In the genomic region with DNA sequence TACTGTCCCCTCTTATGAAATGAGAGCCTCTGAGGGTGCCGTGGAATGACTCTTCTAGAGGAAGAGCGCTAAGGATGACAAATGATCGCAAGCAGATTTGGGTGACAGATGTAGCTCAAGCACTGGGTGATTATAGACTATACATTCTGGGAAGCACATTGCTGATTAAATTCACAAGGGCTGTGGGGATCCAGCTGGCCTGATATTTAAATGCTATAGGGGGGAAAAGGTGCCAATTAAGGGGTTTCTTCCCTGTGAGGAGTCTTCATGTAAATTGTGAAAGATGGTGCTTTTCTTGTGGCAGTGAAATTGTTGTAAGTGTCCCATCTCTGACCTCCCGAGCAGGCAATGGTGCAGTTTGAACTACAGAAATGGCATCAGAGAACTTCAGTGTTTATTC, we compare ENCODE assay signal across 21 mouse cellular contexts.
"Had no signal": no experiment of that assay in that cellular context is flagged by ENCODE, and none has a peak within 500 bp of the region (broad histone marks: within the 10 kb centered on the region; RNA-seq: fewer than 3 reads in every experiment).

No protein-coding gene starts in this region.

- H3K9ac ChIP-seq: limb, embryonic 12.5 days; limb, embryonic 15.5 days; liver, embryonic 14.5 days; liver, postnatal 0 days; lung, embryonic 14.5 days; midbrain, embryonic 12.5 days; midbrain, embryonic 15.5 days; neural tube, embryonic 12.5 days had no signal

- ATAC-seq: liver, postnatal 0 days; lung, postnatal 0 days; midbrain, embryonic 15.5 days had no signal

- H3K4me3 ChIP-seq: limb, embryonic 12.5 days; limb, embryonic 15.5 days; midbrain, embryonic 12.5 days; midbrain, embryonic 15.5 days; neural tube, embryonic 12.5 days had no signal

- DNase-seq: kidney, postnatal 10 days; kidney, postnatal 36 days; left cerebral cortex, postnatal 4 days; liver, postnatal 0 days; lung, embryonic 14.5 days; right cerebral cortex, adult 18-20 months; right cerebral cortex, postnatal 14 days; right cerebral cortex, postnatal 4 days; thymus, adult 2 months; thymus, postnatal 14 days; thymus, postnatal 4 days had no signal

- H3K27ac ChIP-seq: limb, embryonic 12.5 days; limb, embryonic 15.5 days; liver, embryonic 14.5 days; macrophage; midbrain, embryonic 12.5 days; midbrain, embryonic 15.5 days; neural tube, embryonic 12.5 days; stomach, postnatal 0 days had no signal

- H3K4me2 ChIP-seq: limb, embryonic 12.5 days; limb, embryonic 15.5 days; liver, embryonic 11.5 days; lung, embryonic 14.5 days; midbrain, embryonic 12.5 days; midbrain, embryonic 15.5 days; neural tube, embryonic 12.5 days had no signal

- H3K9me3 ChIP-seq: limb, embryonic 12.5 days; limb, embryonic 15.5 days; midbrain, embryonic 12.5 days; midbrain, embryonic 15.5 days; neural tube, embryonic 12.5 days had no signal

- H3K36me3 ChIP-seq: limb, embryonic 12.5 days; limb, embryonic 15.5 days; midbrain, embryonic 12.5 days; midbrain, embryonic 15.5 days; neural tube, embryonic 12.5 days had no signal

- H3K4me1 ChIP-seq: limb, embryonic 12.5 days had no signal

- H3K27me3 ChIP-seq: limb, embryonic 12.5 days; limb, embryonic 15.5 days; midbrain, embryonic 12.5 days; midbrain, embryonic 15.5 days; neural tube, embryonic 12.5 days had no signal
